In genomic region chr14:75016715-75017020, GRCm38 (mm10) we compare ENCODE assay signal across 8 mouse cellular contexts. TPM values are rescaled to one million over a fixed set of nuclear protein-coding genes. Genes with fewer than 3 reads are reported as not detected.
DNase-seq lines count a peak whose midpoint lies in the region; ATAC-seq and TF ChIP-seq lines count a peak whose summit lies in the region.

No protein-coding gene starts in this region.

- H3K9me3 ChIP-seq in heart, embryonic 11.5 days (replicated peaks; ENCODE audit: control insufficient read depth, low read length): no peaks in the 10 kb centered on the region
- no peaks in the 10 kb centered on the region for H3K9me3 ChIP-seq in E14TG2a.4 (ENCODE audit: low read length)
- H3K9me3 ChIP-seq in hindbrain, embryonic 13.5 days: no peaks in the 10 kb centered on the region

- 72% methylated on average over 9 of the region's 9 CpGs for WGBS in heart, embryonic 11.5 days (ENCODE audit: insufficient replicate concordance)
- WGBS in hindbrain, embryonic 13.5 days: 74% methylated on average over 9 of the region's 9 CpGs

- no peak for DNase-seq in heart, adult 9 months (ENCODE audit: low spot score in 2 of 2)
- no peak for DNase-seq in cerebellum, adult 8-10 months
- no peak for DNase-seq in thymus, postnatal 4 days
- DNase-seq in left cerebral cortex, postnatal 10 days (ENCODE audit: extremely low spot score in 1 of 2, low spot score in 2 of 2): no peak

- peak overlapping the region; percentile 97 for H3K4me2 ChIP-seq in heart, embryonic 11.5 days
- peak overlapping the region; percentile 94 for H3K4me2 ChIP-seq in hindbrain, embryonic 13.5 days

- peaks cover 16% of the 10 kb centered on the region; the same call in 1 of the 2 replicates for H3K4me1 ChIP-seq in heart, embryonic 11.5 days (ENCODE audit: control insufficient read depth, insufficient read depth, low read length)
- H3K4me1 ChIP-seq in E14TG2a.4 (replicated peaks; ENCODE audit: low read depth, low read length): peaks cover 8% of the 10 kb centered on the region; the same call in 1 of the 2 replicates
- peaks cover 8% of the 10 kb centered on the region for H3K4me1 ChIP-seq in hindbrain, embryonic 13.5 days (replicated peaks)

- no peak for TF ChIP-seq CTCF in E14TG2a.4 (conservative IDR thresholded peaks at IDR 0.05; ENCODE audit: low read length)

- no peak overlapping the region for H3K27ac ChIP-seq in heart, embryonic 11.5 days (ENCODE audit: low read depth, low read length)
- no peak overlapping the region for H3K27ac ChIP-seq in hindbrain, embryonic 13.5 days

- H3K36me3 ChIP-seq in heart, embryonic 11.5 days (ENCODE audit: control insufficient read depth, insufficient read depth, low read length): no peaks in the 10 kb centered on the region
- H3K36me3 ChIP-seq in E14TG2a.4 (ENCODE audit: insufficient read depth, low read length): no peaks in the 10 kb centered on the region
- no peaks in the 10 kb centered on the region for H3K36me3 ChIP-seq in hindbrain, embryonic 13.5 days

- no peak for ATAC-seq in heart, embryonic 11.5 days (replicated peaks; ENCODE audit: insufficient number of reproducible peaks, low FRiP score, low TSS enrichment)
- no peak for ATAC-seq in hindbrain, embryonic 13.5 days (ENCODE audit: low FRiP score)
- ATAC-seq in megakaryocyte progenitor cell, adult 5-6 weeks (replicated peaks; ENCODE audit: poor library complexity): peak; percentile 14; the same call in 1 of the 2 replicates

- no peaks in the 10 kb centered on the region for H3K27me3 ChIP-seq in heart, embryonic 11.5 days (ENCODE audit: control insufficient read depth, insufficient read depth, low read length)
- H3K27me3 ChIP-seq in E14TG2a.4 (ENCODE audit: insufficient read depth, low read length): peaks cover 30% of the 10 kb centered on the region
- peaks cover 15% of the 10 kb centered on the region; the same call in 1 of the 2 replicates for H3K27me3 ChIP-seq in hindbrain, embryonic 13.5 days

- intact Hi-C loops in left cerebral cortex, postnatal 10 days (cut with DNase I): no loop called here

- peak overlapping the region; percentile 64 for H3K4me3 ChIP-seq in heart, embryonic 11.5 days (ENCODE audit: low read depth, low read length)
- peak overlapping the region; percentile 78 for H3K4me3 ChIP-seq in E14TG2a.4 (replicated peaks; ENCODE audit: low read length)
- peak overlapping the region; percentile 47 for H3K4me3 ChIP-seq in hindbrain, embryonic 13.5 days

- no peak overlapping the region; the same call in 1 of the 2 replicates for H3K9ac ChIP-seq in heart, embryonic 11.5 days (ENCODE audit: low read depth, low read length)
- H3K9ac ChIP-seq in hindbrain, embryonic 13.5 days: no peak overlapping the region; the same call in 1 of the 2 replicates

RNA-seq across cellular contexts. Expression of gene Rubcnl, which starts 0.8 kb away (rescaled TPM):
- polyA plus RNA-seq in heart, embryonic 11.5 days (2014; fragmentation: Nextera tagmentation; extraction: Ambion mirVana): 1.1 and 1.2 TPM in 2 replicates
- 0.23 and 0.27 TPM in 2 replicates for polyA plus RNA-seq in hindbrain, embryonic 13.5 days (2015; fragmentation: Nextera tagmentation; extraction: Ambion mirVana)
- 2.2 and 2.4 TPM in 2 replicates for total RNA-seq in megakaryocyte progenitor cell, adult 5-6 weeks (2015)
- total RNA-seq in megakaryocyte progenitor cell, adult 5-6 weeks (2017): 1.4 and 2.3 TPM in 2 replicates
- total RNA-seq in left cerebral cortex, postnatal 10 days (2021): 1 to 10 TPM in 1 of 2 experiments, under 1 TPM in 1; 0.77 to 1.2 TPM
